Mouse (Mus musculus): ENCODE results near the gene Klra5. TPM values are rescaled to one million over a fixed set of nuclear protein-coding genes. Genes with fewer than 3 reads are reported as not detected.
"Not testable (repeated sequence)": the region's sequence is repeated elsewhere in the genome, so short reads cannot be mapped to it uniquely, and the experiment has no call there.

Gene Klra5
- not detected for total RNA-seq (2021)
- long read RNA-seq, experiment 1: 0 reads
- long read RNA-seq, experiment 2: 0 reads

- not testable (repeated sequence) for DNase-seq (ENCODE audit: low spot score in 2 of 2); H3K4me3 ChIP-seq; H3K27ac ChIP-seq
Observed at GRCm38 (mm10) chr6:129917476-129917946, at the start of gene Klra5. TSS of gene Klra5 (minus strand) at chr6:129917650.

DNA sequence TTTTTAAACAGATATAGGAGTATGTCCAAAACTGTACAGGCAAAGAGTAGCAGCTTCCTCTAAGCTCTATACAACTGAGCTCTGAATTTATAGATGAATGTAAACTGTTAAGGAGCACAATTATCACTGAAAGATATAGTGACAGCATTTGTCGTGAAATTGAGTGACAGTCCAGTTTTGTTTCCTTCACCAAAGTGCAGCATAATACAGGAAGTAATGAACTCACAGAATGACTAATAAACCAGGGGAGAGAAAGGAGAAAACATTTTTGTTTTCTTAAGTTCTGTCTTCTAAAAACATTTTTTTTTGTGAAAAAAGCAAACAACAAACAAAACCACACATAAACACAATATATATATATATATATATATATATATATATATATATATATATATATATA is 454 bp downstream of the Klra5 start:
- TF ChIP-seq CTCF (conservative IDR thresholded peaks at IDR 0.05): no peak

GRCm38 (mm10) chr6:129882525-129882924 is 34.9 kb downstream of the Klra5 start:
- DNase-seq (ENCODE audit: low spot score in 2 of 2): no peak
- no peak overlapping the region for H3K27ac ChIP-seq
- H3K4me3 ChIP-seq: no peak overlapping the region
- TF ChIP-seq CTCF (conservative IDR thresholded peaks at IDR 0.05): no peak

More for the DNA sequence above, 454 bp downstream of the Klra5 start:
- DNase-seq (ENCODE audit: low spot score in 2 of 2): no peak
- Histone ChIP-seq H3K4me3 (no peak overlapping the region), H3K27ac (no peak overlapping the region)

DNA sequence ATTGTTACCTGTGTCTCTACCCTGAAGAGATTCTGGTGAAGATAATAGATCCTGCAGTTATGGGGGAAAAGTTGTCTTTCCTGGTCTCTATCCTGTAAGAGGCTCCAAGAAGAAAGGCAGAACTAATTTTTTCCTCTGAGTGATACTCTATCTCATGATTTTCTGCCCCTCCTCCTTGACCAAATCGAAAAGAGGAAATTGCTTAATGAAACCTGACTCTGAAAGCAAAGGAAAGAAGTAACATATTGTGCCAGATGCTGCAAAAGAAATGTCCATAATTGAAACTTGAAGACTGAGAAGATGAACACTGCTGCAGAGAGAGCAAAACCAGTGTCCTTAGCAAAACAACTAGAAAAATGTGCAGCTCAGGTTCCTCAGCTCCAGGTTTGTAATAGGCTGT is 40.9 kb downstream of the Klra5 start, which contains the start of gene Klra17:
Klra17 (minus strand) TSS at position 124 of the 400 bp plus-strand sequence.
- no peak for DNase-seq (ENCODE audit: low spot score in 2 of 2)
- TF ChIP-seq CTCF (conservative IDR thresholded peaks at IDR 0.05): no peak
- H3K4me3 ChIP-seq: no peak within 1 kb of the TSS
- H3K27ac ChIP-seq: no peak within 1 kb of the TSS

DNA sequence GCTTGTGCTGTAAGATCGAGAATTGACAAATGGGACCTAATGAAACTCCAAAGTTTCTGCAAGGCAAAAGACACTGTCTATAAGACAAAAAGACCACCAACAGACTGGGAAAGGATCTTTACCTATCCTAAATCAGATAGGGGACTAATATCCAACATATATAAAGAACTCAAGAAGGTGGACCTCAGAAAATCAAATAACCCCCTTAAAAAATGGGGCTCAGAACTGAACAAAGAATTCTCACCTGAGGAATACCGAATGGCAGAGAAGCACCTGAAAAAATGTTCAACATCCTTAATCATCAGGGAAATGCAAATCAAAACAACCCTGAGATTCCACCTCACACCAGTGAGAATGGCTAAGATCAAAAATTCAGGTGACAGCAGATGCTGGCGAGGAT is 55.1 kb downstream of the Klra5 start, which contains the start of gene Gm17631:
Gm17631 (plus strand) TSS at position 301 of the 400 bp plus-strand sequence.
- H3K27ac ChIP-seq; H3K4me3 ChIP-seq; DNase-seq (ENCODE audit: low spot score in 2 of 2): not testable (repeated sequence)

Other genes starting within 250 kb of the Klra5 start
- gene Klrc1, start 238.7 kb downstream of the Klra5 start, total RNA-seq (2021): not detected
- not detected for gene Klri1, start 200.5 kb downstream of the Klra5 start, total RNA-seq (2021)
- not detected for gene Klri2, start 177.2 kb downstream of the Klra5 start, total RNA-seq (2021)
- not detected for gene Gm156, start 133.4 kb downstream of the Klra5 start, total RNA-seq (2021)
- gene Gm17631, start 55.0 kb downstream of the Klra5 start, total RNA-seq (2021): not detected
- not detected for gene Klra17, start 41.0 kb downstream of the Klra5 start, total RNA-seq (2021)
- not detected for gene Klra6, start 109.3 kb upstream of the Klra5 start, total RNA-seq (2021)
- not detected for gene Klra4, start 149.6 kb upstream of the Klra5 start, total RNA-seq (2021)
- gene Klra8, start 212.2 kb upstream of the Klra5 start, total RNA-seq (2021): not detected